Mouse (Mus musculus) hindlimb bud, embryonic 11.5 days (tissue): ENCODE measurements around the gene Csk.

Experiments used
- DNase-seq: peaks from one replicate; pipeline ENCODE4 v3.0.0-alpha.2; 2012; ENCODE audit warnings: low read depth, low spot score; ENCODE audit errors: extremely low spot score

Gene Csk

GRCm38 (mm10) chr9:57639661-57640328 lies 13.6 kb downstream of the Csk start:
- no peak for DNase-seq

- DNase-seq: no peak
Observed at GRCm38 (mm10) chr9:57638651-57639459, 14.6 kb downstream of the Csk start.

GRCm38 (mm10) chr9:57637741-57638322 lies 15.6 kb downstream of the Csk start:
- no peak for DNase-seq

GRCm38 (mm10) chr9:57637272-57637671 lies 16.2 kb downstream of the Csk start:
- DNase-seq: no peak

- DNase-seq: no peak
Observed at GRCm38 (mm10) chr9:57633481-57634024, 19.9 kb downstream of the Csk start.

- no peak for DNase-seq
Observed at GRCm38 (mm10) chr9:57629118-57629874, 24.1 kb downstream of the Csk start.

- DNase-seq: no peak
Observed at GRCm38 (mm10) chr9:57628717-57629116, 24.7 kb downstream of the Csk start.

- no peak for DNase-seq
Observed at GRCm38 (mm10) chr9:57627892-57628291, 25.5 kb downstream of the Csk start.

GRCm38 (mm10) chr9:57627191-57627590 lies 26.2 kb downstream of the Csk start:
- DNase-seq: no peak

- DNase-seq: no peak
Observed at GRCm38 (mm10) chr9:57625674-57626500, 27.5 kb downstream of the Csk start.

GRCm38 (mm10) chr9:57624295-57624694 lies 29.1 kb downstream of the Csk start:
- DNase-seq: no peak

- DNase-seq: no peak
Observed at GRCm38 (mm10) chr9:57620674-57621073, 32.8 kb downstream of the Csk start, which contains the start of gene Lman1l. TSS of gene Lman1l (minus strand) at chr9:57620774.

- no peak for DNase-seq
Observed at GRCm38 (mm10) chr9:57618854-57619253, 34.6 kb downstream of the Csk start.

GRCm38 (mm10) chr9:57617556-57618169 lies 35.8 kb downstream of the Csk start:
- DNase-seq: no peak

GRCm38 (mm10) chr9:57614786-57615185 lies 38.6 kb downstream of the Csk start:
- no peak for DNase-seq

GRCm38 (mm10) chr9:57613975-57614374 lies 39.5 kb downstream of the Csk start:
- DNase-seq: no peak

- no peak for DNase-seq
Observed at GRCm38 (mm10) chr9:57612587-57612986, 40.8 kb downstream of the Csk start.

- DNase-seq: no peak
Observed at GRCm38 (mm10) chr9:57610359-57610826, 43.0 kb downstream of the Csk start.

- no peak for DNase-seq
Observed at GRCm38 (mm10) chr9:57609803-57610202, 43.6 kb downstream of the Csk start.
